Mouse (Mus musculus) liver, adult 2 months (tissue): ENCODE data around the gene Csf3. TPM values are rescaled to one million over a fixed set of nuclear protein-coding genes. Genes with fewer than 3 reads are reported as not detected.

Source experiments
- DNase-seq: peaks from one replicate; pipeline ENCODE4 v3.0.0-alpha.2; 2011; ENCODE audit warnings: low read depth, low spot score; ENCODE audit errors: extremely low read depth
- H3K27ac ChIP-seq: fragments of 200-500 bp; replicated peaks from 2 replicates; pipeline ENCODE4 v1.5.1; 2012; ENCODE audit warnings: low read depth, mild to moderate bottlenecking, control low read depth, inconsistent platforms, low read length; ENCODE audit not compliant: insufficient read depth
- H3K27me3 ChIP-seq: fragments of 200-500 bp; 2 replicates; pipeline ENCODE4 v1.6.1; 2012; ENCODE audit warnings: mild to moderate bottlenecking, moderate library complexity, low read length, inconsistent platforms; ENCODE audit not compliant: control insufficient read depth, insufficient read depth
- H3K36me3 ChIP-seq: fragments of 200-500 bp; 2 replicates; pipeline ENCODE4 v1.6.1; 2012; ENCODE audit warnings: low read length, inconsistent platforms; ENCODE audit not compliant: control insufficient read depth, insufficient read depth
- H3K4me1 ChIP-seq: fragments of 200-500 bp; 2 replicates; pipeline ENCODE4 v1.6.1; 2011; ENCODE audit warnings: low read length; ENCODE audit not compliant: control insufficient read depth, insufficient read depth
- H3K4me3 ChIP-seq: fragments of 200-500 bp; 2 replicates; pipeline ENCODE4 v1.5.1; 2011; ENCODE audit warnings: low read depth, mild to moderate bottlenecking, control low read depth, low read length, moderate library complexity; ENCODE audit not compliant: insufficient read depth
- H3K79me2 ChIP-seq: fragments of 200-500 bp; 2 replicates; pipeline ENCODE4 v1.6.1; 2012; ENCODE audit warnings: inconsistent platforms, mild to moderate bottlenecking, low read length, moderate library complexity; ENCODE audit not compliant: control insufficient read depth, insufficient read depth
- H3K9ac ChIP-seq: fragments of 200-500 bp; 2 replicates; pipeline ENCODE4 v1.6.1; 2012; ENCODE audit warnings: low read depth, mild to moderate bottlenecking, control low read depth, inconsistent platforms, low read length
- CTCF ChIP-seq: fragments of 200-500 bp; IDR thresholded peaks from 2 replicates; pipeline ENCODE4 v1.5.1; 2011; ENCODE audit warnings: low read depth, low read length, control low read depth
- POLR2A ChIP-seq: fragments of 200-500 bp; IDR thresholded peaks from 2 replicates; pipeline ENCODE4 v1.6.1; 2011; ENCODE audit warnings: low read length, control low read depth; ENCODE audit not compliant: insufficient read depth; ENCODE audit errors: extremely low read depth
- whole genome bisulfite sequencing: fragments of 180-500 bp; shearing (Covaris S2); methylation state at CpG from one replicate; pipeline ENCODE4 v1.1.7; 2018; 5-methylcytosine and 5-hydroxymethylcytosine counted together
- polyA plus RNA-seq: library from polyadenylated mRNA; depleted of rRNA; stranded (reverse); fragments of >200 nt; gene quantifications from 2 replicates; pipeline ENCODE4 v1.2.3, GENCODE M21; 2012; rRNA removed
- total RNA-seq: library from RNA; depleted of rRNA; stranded (reverse); fragments of >200 nt; gene quantifications from 2 replicates; pipeline ENCODE4 v1.2.3, GENCODE M21; 2014; rRNA removed

The Csf3 gene
- total and polyA plus RNA-seq, 2 experiments = 0.07 TPM; not detected in 1

DNA sequence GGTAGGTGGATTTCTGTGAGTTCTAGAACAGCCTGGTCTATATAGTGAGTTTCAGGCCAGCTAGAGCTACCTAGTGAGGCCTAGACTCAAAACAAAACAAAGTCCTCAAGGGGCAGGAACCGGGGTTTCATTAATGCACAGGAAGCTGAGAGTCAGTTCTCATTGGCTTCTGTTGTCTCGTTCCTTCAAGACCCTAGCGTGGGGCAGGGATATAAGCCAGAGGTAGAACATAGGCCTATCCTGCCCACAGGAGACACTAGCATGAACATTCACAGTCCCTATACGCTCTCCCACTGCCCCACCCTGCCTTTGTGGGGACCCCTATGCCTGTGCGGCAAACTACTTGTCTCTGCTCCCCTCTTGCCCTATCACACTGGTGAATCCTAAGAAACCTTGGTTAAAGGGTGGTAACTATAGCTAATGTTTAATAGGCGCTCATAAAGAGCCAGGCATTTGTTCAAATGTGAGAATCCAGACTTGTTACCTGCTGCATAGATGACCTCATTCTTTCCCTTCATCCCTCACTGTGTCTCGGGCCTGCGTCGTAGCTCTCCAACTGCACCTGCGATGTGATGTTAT is 51.6 kb downstream of the Csf3 start:
- WGBS = 84% methylated on average over 10 of the region's 10 CpGs
- TF ChIP-seq POLR2A (no peak), CTCF (no peak)
- H3K9ac ChIP-seq = no peak overlapping the region
- DNase-seq = no peak
- H3K27ac ChIP-seq = no peak overlapping the region
- peaks cover 14% of the 10 kb centered on the region for H3K4me1 ChIP-seq
- no peaks in the 10 kb centered on the region for H3K36me3 ChIP-seq
- H3K79me2 ChIP-seq = peaks cover 21% of the 10 kb centered on the region; the same call in 1 of the 2 replicates
- no peak overlapping the region for H3K4me3 ChIP-seq
- no peaks in the 10 kb centered on the region for H3K27me3 ChIP-seq

Other genes with a start within 250 kb of the Csf3 start
- 0.37 and 0.60 TPM in 2 replicates for gene Ikzf3, start 155.2 kb upstream of the Csf3 start, total RNA-seq
- 0.82 and 1.1 TPM in 2 replicates for gene Ikzf3, start 155.2 kb upstream of the Csf3 start, polyA plus RNA-seq
- gene Zpbp2, start 150.2 kb upstream of the Csf3 start, total RNA-seq = 0.28 and 0.94 TPM in 2 replicates
- 0.09 TPM in 1 of 2 replicates, not detected in the other for gene Zpbp2, start 150.2 kb upstream of the Csf3 start, polyA plus RNA-seq
- gene Ormdl3, start 113.9 kb upstream of the Csf3 start, total RNA-seq = 48.3 and 62.0 TPM in 2 replicates
- 119 and 166 TPM in 2 replicates for gene Ormdl3, start 113.9 kb upstream of the Csf3 start, polyA plus RNA-seq
- gene Lrrc3c, start 103.0 kb upstream of the Csf3 start, total RNA-seq = not detected in 2 replicates
- not detected in 2 replicates for gene Lrrc3c, start 103.0 kb upstream of the Csf3 start, polyA plus RNA-seq
- not detected in 2 replicates for gene Gm12355, start 75.6 kb upstream of the Csf3 start, total RNA-seq
- not detected in 2 replicates for gene Gm12355, start 75.6 kb upstream of the Csf3 start, polyA plus RNA-seq
- not detected in 2 replicates for gene Gsdma3, start 74.9 kb upstream of the Csf3 start, total RNA-seq
- not detected in 2 replicates for gene Gsdma3, start 74.9 kb upstream of the Csf3 start, polyA plus RNA-seq
- not detected in 2 replicates for gene Gsdma2, start 54.5 kb upstream of the Csf3 start, total RNA-seq
- not detected in 2 replicates for gene Gsdma2, start 54.5 kb upstream of the Csf3 start, polyA plus RNA-seq
- gene Gsdma, start 36.9 kb upstream of the Csf3 start, total RNA-seq = not detected in 2 replicates
- gene Gsdma, start 36.9 kb upstream of the Csf3 start, polyA plus RNA-seq = not detected in 2 replicates
- 54.6 and 69.7 TPM in 2 replicates for gene Psmd3, start 18.7 kb upstream of the Csf3 start, total RNA-seq
- 158 TPM in 2 replicates for gene Psmd3, start 18.7 kb upstream of the Csf3 start, polyA plus RNA-seq
- 3.9 and 6.2 TPM in 2 replicates for gene Med24, start 28.2 kb downstream of the Csf3 start, total RNA-seq
- gene Med24, start 28.2 kb downstream of the Csf3 start, polyA plus RNA-seq = 16.2 and 23.2 TPM in 2 replicates
- 5.5 and 8.9 TPM in 2 replicates for gene Thra, start 39.4 kb downstream of the Csf3 start, total RNA-seq
- 13.6 and 14.9 TPM in 2 replicates for gene Thra, start 39.4 kb downstream of the Csf3 start, polyA plus RNA-seq
- gene Nr1d1, start 74.1 kb downstream of the Csf3 start, total RNA-seq = 19.0 and 45.4 TPM in 2 replicates
- 75.4 and 106 TPM in 2 replicates for gene Nr1d1, start 74.1 kb downstream of the Csf3 start, polyA plus RNA-seq
- 15.5 and 17.7 TPM in 2 replicates for gene Msl1, start 94.3 kb downstream of the Csf3 start, total RNA-seq
- 17.0 and 17.2 TPM in 2 replicates for gene Msl1, start 94.3 kb downstream of the Csf3 start, polyA plus RNA-seq
- 3.6 and 6.6 TPM in 2 replicates for gene Casc3, start 103.6 kb downstream of the Csf3 start, total RNA-seq
- 11.2 and 12.5 TPM in 2 replicates for gene Casc3, start 103.6 kb downstream of the Csf3 start, polyA plus RNA-seq
- gene Rapgefl1, start 135.5 kb downstream of the Csf3 start, total RNA-seq = 0.13 and 0.18 TPM in 2 replicates
- 1.4 and 1.9 TPM in 2 replicates for gene Rapgefl1, start 135.5 kb downstream of the Csf3 start, polyA plus RNA-seq
- 1.5 and 1.9 TPM in 2 replicates for gene Wipf2, start 162.4 kb downstream of the Csf3 start, total RNA-seq
- gene Wipf2, start 162.4 kb downstream of the Csf3 start, polyA plus RNA-seq = 3.1 TPM in 2 replicates
- 0.09 and 0.20 TPM in 2 replicates for gene Cdc6, start 206.5 kb downstream of the Csf3 start, total RNA-seq
- gene Cdc6, start 206.5 kb downstream of the Csf3 start, polyA plus RNA-seq = 0.07 TPM in 1 of 2 replicates, not detected in the other
- 3.7 and 4.5 TPM in 2 replicates for gene Rara, start 226.6 kb downstream of the Csf3 start, total RNA-seq
- 14.1 and 14.6 TPM in 2 replicates for gene Rara, start 226.6 kb downstream of the Csf3 start, polyA plus RNA-seq